ENCODE assay signal across 8 mouse cellular contexts in genomic region chr11:119615087-119615486, GRCm38 (mm10).
"Had no signal": no experiment of that assay in that cellular context is flagged by ENCODE, and none has a peak within 500 bp of the region (broad histone marks: within the 10 kb centered on the region; RNA-seq: fewer than 3 reads in every experiment).

No protein-coding gene starts in this region.

- DNase-seq: kidney, adult 2 months; kidney, postnatal 14 days; spleen, adult 18-20 months; thymus, adult 2 months; thymus, postnatal 25 days had no signal

- ATAC-seq: intestine, embryonic 15.5 days; liver, embryonic 12.5 days; midbrain, embryonic 15.5 days had no signal
